Mouse (Mus musculus) MEL (cell line): ENCODE measurements around the gene Hbb-bs. TPM values are rescaled to one million over a fixed set of nuclear protein-coding genes. Genes with fewer than 3 reads are reported as not detected.

Experiments
- DNase-seq: peaks from one replicate; pipeline ENCODE4 v3.0.0; 2011; ENCODE audit warnings: low read depth, low spot score
- H3K27ac ChIP-seq: 2 replicates; pipeline ENCODE4 v1.5.1; 2012; ENCODE audit warnings: low read depth, mild to moderate bottlenecking, control low read depth, low read length, moderate library complexity; ENCODE audit not compliant: control insufficient read depth
- H3K27me3 ChIP-seq, 2 experiments: fragments of 150-350 bp in 1 of 2; sonication (generic) in 1 of 2; 2 replicates each; pipeline ENCODE4 v1.6.1; 2012; ENCODE audit warnings: low read length in 2 of 2, mild to moderate bottlenecking in 2 of 2, improper control_type of control experiment in 1 of 2, moderate library complexity in 1 of 2; ENCODE audit not compliant: insufficient read depth in 2 of 2, control insufficient read depth in 1 of 2
- H3K36me3 ChIP-seq, 2 experiments: 2 replicates each; pipeline ENCODE4 v1.6.1; 2012 to 2014; ENCODE audit warnings: low read length in 2 of 2, improper control_type of control experiment in 1 of 2, inconsistent platforms in 1 of 2, mild to moderate bottlenecking in 1 of 2; ENCODE audit not compliant: insufficient read depth in 2 of 2, control insufficient read depth in 1 of 2
- H3K4me1 ChIP-seq, 2 experiments: fragments of 150-350 bp in 1 of 2; sonication (generic) in 1 of 2; 2 replicates each; pipeline ENCODE4 v1.6.1; 2012; ENCODE audit warnings: low read length in 2 of 2, improper control_type of control experiment in 1 of 2, mild to moderate bottlenecking in 1 of 2; ENCODE audit not compliant: insufficient read depth in 2 of 2, control insufficient read depth in 1 of 2
- H3K4me3 ChIP-seq, 2 experiments: fragments of 150-350 bp in 1 of 2; sonication (generic) in 1 of 2; 2 replicates each; pipeline ENCODE4 v1.5.1; 2012; ENCODE audit warnings: low read depth in 2 of 2, low read length in 2 of 2, mild to moderate bottlenecking in 2 of 2, moderate library complexity in 2 of 2, control low read depth in 1 of 2, improper control_type of control experiment in 1 of 2; ENCODE audit not compliant: control insufficient read depth in 1 of 2, insufficient read depth in 1 of 2
- H3K79me2 ChIP-seq: 2 replicates; pipeline ENCODE4 v1.6.1; 2012; ENCODE audit warnings: mild to moderate bottlenecking, low read length, moderate library complexity; ENCODE audit not compliant: control insufficient read depth, poor library complexity, insufficient read depth
- H3K9ac ChIP-seq: 2 replicates; pipeline ENCODE4 v1.6.1; 2012; ENCODE audit warnings: low read depth, mild to moderate bottlenecking, control low read depth, low read length, moderate library complexity; ENCODE audit not compliant: control insufficient read depth, poor library complexity, severe bottlenecking
- H3K9me3 ChIP-seq: fragments of 150-350 bp; sonication (generic); replicated peaks from 2 replicates; pipeline ENCODE4 v1.6.1; 2012; ENCODE audit warnings: mild to moderate bottlenecking, low read length, improper control_type of control experiment, moderate library complexity; ENCODE audit not compliant: insufficient read depth
- CHD1 ChIP-seq: IDR thresholded peaks from 2 replicates; pipeline ENCODE4 v1.6.1; 2012; ENCODE audit warnings: low read depth, mild to moderate bottlenecking, inconsistent platforms, low read length, improper control_type of control experiment
- E2F4 ChIP-seq: IDR thresholded peaks from 2 replicates; pipeline ENCODE4 v1.6.1; 2011; ENCODE audit warnings: low read depth, low read length, improper control_type of control experiment, borderline replicate concordance
- ELF1 ChIP-seq: IDR thresholded peaks from 2 replicates; pipeline ENCODE4 v1.6.1; 2014; ENCODE audit warnings: low read depth, mild to moderate bottlenecking, inconsistent platforms, low read length, improper control_type of control experiment, moderate library complexity
- EP300 ChIP-seq, 2 experiments: IDR thresholded peaks; 2 replicates each; pipeline ENCODE4 v1.6.1; 2011; ENCODE audit warnings: improper control_type of control experiment in 2 of 2, low read length in 2 of 2, low read depth in 1 of 2, mild to moderate bottlenecking in 1 of 2
- ETS1 ChIP-seq: IDR thresholded peaks from 2 replicates; pipeline ENCODE4 v1.6.1; 2012; ENCODE audit warnings: low read depth, mild to moderate bottlenecking, inconsistent platforms, low read length, improper control_type of control experiment, moderate library complexity
- GABPA ChIP-seq: IDR thresholded peaks from 2 replicates; pipeline ENCODE4 v1.6.1; 2012; ENCODE audit warnings: low read depth, mild to moderate bottlenecking, inconsistent platforms, low read length, improper control_type of control experiment, moderate library complexity
- GATA1 ChIP-seq: IDR thresholded peaks from 2 replicates; pipeline ENCODE4 v1.6.1; 2011; ENCODE audit warnings: low read depth, low read length, improper control_type of control experiment
- JUND ChIP-seq: IDR thresholded peaks from 2 replicates; pipeline ENCODE4 v1.6.1; 2011; ENCODE audit warnings: low read depth, mild to moderate bottlenecking, improper control_type of control experiment, low read length
- MAFK ChIP-seq: IDR thresholded peaks from 2 replicates; pipeline ENCODE4 v1.6.1; 2011; ENCODE audit warnings: low read depth, mild to moderate bottlenecking, low read length, improper control_type of control experiment, borderline replicate concordance
- MAX ChIP-seq: IDR thresholded peaks from 2 replicates; pipeline ENCODE4 v1.6.1; 2011; ENCODE audit warnings: low read length, improper control_type of control experiment
- MXI1 ChIP-seq: IDR thresholded peaks from 2 replicates; pipeline ENCODE4 v1.6.1; 2011; ENCODE audit warnings: mild to moderate bottlenecking, low read depth, low read length, improper control_type of control experiment
- MYB ChIP-seq: IDR thresholded peaks from 2 replicates; pipeline ENCODE4 v1.6.1; 2011; ENCODE audit warnings: mild to moderate bottlenecking, low read depth, low read length, improper control_type of control experiment
- POLR2A ChIP-seq, 2 experiments: IDR thresholded peaks; 2 replicates each; pipeline ENCODE4 v1.6.1; 2011 to 2012; ENCODE audit warnings: low read length in 2 of 2, mild to moderate bottlenecking in 2 of 2, control low read depth in 1 of 2, improper control_type of control experiment in 1 of 2, low read depth in 1 of 2, moderate library complexity in 1 of 2; ENCODE audit not compliant: control insufficient read depth in 1 of 2, insufficient read depth in 1 of 2, poor library complexity in 1 of 2
- POLR2AphosphoS2 ChIP-seq: IDR thresholded peaks from 2 replicates; pipeline ENCODE4 v1.6.1; 2011; ENCODE audit warnings: low read length, improper control_type of control experiment
- POLR2AphosphoS5 ChIP-seq: IDR thresholded peaks from 2 replicates; pipeline ENCODE4 v1.6.1; 2012; ENCODE audit warnings: low read depth, borderline replicate concordance, mild to moderate bottlenecking, inconsistent platforms, low read length, moderate library complexity, mixed read lengths
- RCOR1 ChIP-seq: IDR thresholded peaks from 2 replicates; pipeline ENCODE4 v1.6.1; 2012; ENCODE audit warnings: low read depth, mild to moderate bottlenecking, inconsistent platforms, low read length, improper control_type of control experiment
- SIN3A ChIP-seq: IDR thresholded peaks from 2 replicates; pipeline ENCODE4 v1.6.1; 2012; ENCODE audit warnings: low read length, improper control_type of control experiment, inconsistent platforms
- TAL1 ChIP-seq: IDR thresholded peaks from 2 replicates; pipeline ENCODE4 v1.6.1; 2012; ENCODE audit warnings: mild to moderate bottlenecking, inconsistent platforms, low read length, moderate library complexity, mixed read lengths
- TBP ChIP-seq: IDR thresholded peaks from 2 replicates; pipeline ENCODE4 v1.8.0; 2011; ENCODE audit warnings: low read depth, low read length, improper control_type of control experiment
- TCF12 ChIP-seq: IDR thresholded peaks from 2 replicates; pipeline ENCODE4 v1.6.1; 2014; ENCODE audit warnings: low read depth, mild to moderate bottlenecking, inconsistent platforms, low read length, improper control_type of control experiment, moderate library complexity
- UBTF ChIP-seq: IDR thresholded peaks from 2 replicates; pipeline ENCODE4 v1.6.1; 2012; ENCODE audit warnings: low read depth, mild to moderate bottlenecking, inconsistent platforms, low read length, improper control_type of control experiment, moderate library complexity, borderline replicate concordance; ENCODE audit not compliant: insufficient read depth
- ZKSCAN1 ChIP-seq: IDR thresholded peaks from 2 replicates; pipeline ENCODE4 v1.6.1; 2012; ENCODE audit warnings: low read depth, mild to moderate bottlenecking, inconsistent platforms, low read length, improper control_type of control experiment, moderate library complexity
- ZMIZ1 ChIP-seq: IDR thresholded peaks from 2 replicates; pipeline ENCODE4 v1.6.1; 2012; ENCODE audit warnings: low read depth, mild to moderate bottlenecking, inconsistent platforms, low read length, improper control_type of control experiment, moderate library complexity
- polyA plus RNA-seq, 2 experiments: library from polyadenylated mRNA; stranded (reverse) in 1 of 2; unstranded in 1 of 2; fragments of >175 nt in 1 of 2; fragments of >200 nt in 1 of 2; gene quantifications; 2 replicates each; pipeline versions ENCODE4 v1.2.1 to v1.2.4; 2012; ENCODE audit warnings: low replicate concordance in 2 of 2, low read depth in 1 of 2; ENCODE audit not compliant: insufficient read length in 2 of 2, insufficient read depth in 1 of 2, missing spikeins in 1 of 2
- total RNA-seq: library from RNA; depleted of rRNA; stranded (reverse); fragments of 300-350 nt; gene quantifications from 2 replicates; pipeline ENCODE4 v1.2.3, GENCODE M21; 2012

Gene Hbb-bs
- total and polyA plus RNA-seq, 3 experiments, result 79.0 to 208 TPM; not detected in 1

DNA sequence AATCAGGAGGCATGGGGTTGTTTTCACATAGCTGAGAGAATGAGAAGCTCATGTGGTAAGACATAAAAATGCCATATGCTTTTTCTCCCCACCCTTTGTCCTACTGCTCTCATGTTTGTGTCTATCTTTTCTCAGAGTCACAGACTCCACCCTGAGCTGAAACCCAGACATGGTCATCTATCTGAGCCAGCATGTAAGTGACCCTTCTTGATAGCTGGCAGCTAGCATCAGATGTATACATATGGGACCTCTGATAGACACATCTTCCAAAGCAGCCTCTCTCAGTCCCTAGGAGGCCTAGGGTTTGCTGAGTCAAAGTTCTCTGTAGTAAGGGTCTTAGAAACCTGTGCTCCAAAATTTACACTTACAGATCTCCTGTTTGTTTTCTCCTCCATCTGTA, 37.8 kb upstream of the Hbb-bs start (continued):
- TF ChIP-seq TCF12 (peak; percentile 83), TAL1 (peak; percentile 75), EP300 (IDR thresholded peaks at IDR 0.05; ENCODE audit: low read depth in 1 of 2, low read length in 2 of 2) (peak; percentile 78 to 89), CHD1 (no peak)

DNA sequence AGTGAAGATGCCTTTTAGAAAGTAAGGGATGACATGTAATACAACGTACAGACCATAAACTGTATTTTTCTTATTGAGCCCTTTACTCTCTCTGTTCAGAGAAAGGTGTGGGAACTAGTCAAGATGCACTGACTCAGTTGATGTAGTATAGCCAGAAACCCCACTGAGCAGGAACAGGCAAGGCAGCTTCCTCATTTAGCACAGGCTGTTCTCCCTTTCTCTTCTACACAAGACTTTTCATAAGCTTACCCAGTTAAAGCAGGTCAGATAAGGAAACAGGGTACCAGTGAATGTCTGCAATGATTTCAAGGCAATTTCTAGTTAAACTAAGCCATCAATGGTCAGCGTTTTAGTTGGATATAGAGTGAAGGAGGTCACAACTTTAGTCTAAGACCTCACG, 33.6 kb upstream of the Hbb-bs start:
- no peaks in the 10 kb centered on the region for H3K9me3 ChIP-seq
- peak overlapping the region in 1 of 2 experiments; percentile 4; a peak in 1 of 4 replicates for H3K4me3 ChIP-seq
- DNase-seq, result peak; percentile 89
- H3K79me2 ChIP-seq, result no peaks in the 10 kb centered on the region
- H3K27me3 ChIP-seq, result no peaks in the 10 kb centered on the region
- H3K4me1 ChIP-seq, result peaks cover 14 to 24% of the 10 kb centered on the region in 2 experiments
- H3K9ac ChIP-seq, result peak overlapping the region; percentile 37
- H3K27ac ChIP-seq, result peak overlapping the region; percentile 84
- H3K36me3 ChIP-seq, result peaks cover 0 to 43% of the 10 kb centered on the region in 2 experiments; a peak in 2 of 4 replicates
- TF ChIP-seq TCF12 (peak; percentile 30; the same call in 1 of the 2 replicates), EP300 (IDR thresholded peaks at IDR 0.05; ENCODE audit: low read depth in 1 of 2, low read length in 2 of 2) (peak; percentile 40 to 44; a peak in 2 of 4 replicates), TBP (0 out of 2 replicates have a peak, but pooled peaks have one; percentile 29), ELF1 (0 out of 2 replicates have a peak, but pooled peaks have one; percentile 17), E2F4 (no peak), ZMIZ1 (no peak), ETS1 (peak; percentile 76), ZKSCAN1 (no peak), MYB (no peak), POLR2AphosphoS2 (no peak), GATA1 (peak; percentile 75), UBTF (no peak), RCOR1 (0 out of 2 replicates have a peak, but pooled peaks have one; percentile 25), POLR2A (IDR thresholded peaks at IDR 0.05; ENCODE audit: control insufficient read depth in 1 of 2, insufficient read depth in 1 of 2, low read depth in 1 of 2, low read length in 2 of 2, poor library complexity in 1 of 2) (0 out of 4 replicates have a peak, but pooled peaks of 1 of the 2 experiments have one; percentile 10), POLR2AphosphoS5 (no peak)

- Histone ChIP-seq H3K27ac (peak overlapping the region; percentile 84), H3K36me3 (peaks cover 0 to 39% of the 10 kb centered on the region in 2 experiments; a peak in 2 of 4 replicates), H3K9me3 (no peaks in the 10 kb centered on the region), H3K4me3 (no peak overlapping the region; a peak in 1 of 4 replicates), H3K79me2 (no peaks in the 10 kb centered on the region), H3K27me3 (no peaks in the 10 kb centered on the region), H3K4me1 (peaks cover 11 to 25% of the 10 kb centered on the region in 2 experiments), H3K9ac (peak overlapping the region; percentile 37; the same call in 1 of the 2 replicates)
- peak; percentile 98 for DNase-seq
- TF ChIP-seq GABPA (peak; percentile 99), JUND (peak; percentile 80; the same call in 1 of the 2 replicates), TAL1 (peak; percentile 79), POLR2A (IDR thresholded peaks at IDR 0.05; ENCODE audit: control insufficient read depth in 1 of 2, insufficient read depth in 1 of 2, low read depth in 1 of 2, low read length in 2 of 2, poor library complexity in 1 of 2) (peak in 1 of 2 experiments; percentile 33; a peak in 1 of 4 replicates), GATA1 (peak; percentile 81), EP300 (IDR thresholded peaks at IDR 0.05; ENCODE audit: low read depth in 1 of 2, low read length in 2 of 2) (peak; percentile 84 to 91), TCF12 (peak; percentile 80), MAFK (peak; percentile 98), ETS1 (peak; percentile 99), RCOR1 (peak; percentile 67), ZKSCAN1 (no peak), MAX (no peak), CHD1 (0 out of 2 replicates have a peak, but pooled peaks have one; percentile 69), SIN3A (peak; percentile 91), ELF1 (no peak), MXI1 (peak; percentile 34; the same call in 1 of the 2 replicates), MYB (no peak)
Measured at GRCm38 (mm10) chr7:103860855-103861254, 33.0 kb upstream of the Hbb-bs start.
